Mouse (Mus musculus): ENCODE measurements around the gene Rtl5.

DNA sequence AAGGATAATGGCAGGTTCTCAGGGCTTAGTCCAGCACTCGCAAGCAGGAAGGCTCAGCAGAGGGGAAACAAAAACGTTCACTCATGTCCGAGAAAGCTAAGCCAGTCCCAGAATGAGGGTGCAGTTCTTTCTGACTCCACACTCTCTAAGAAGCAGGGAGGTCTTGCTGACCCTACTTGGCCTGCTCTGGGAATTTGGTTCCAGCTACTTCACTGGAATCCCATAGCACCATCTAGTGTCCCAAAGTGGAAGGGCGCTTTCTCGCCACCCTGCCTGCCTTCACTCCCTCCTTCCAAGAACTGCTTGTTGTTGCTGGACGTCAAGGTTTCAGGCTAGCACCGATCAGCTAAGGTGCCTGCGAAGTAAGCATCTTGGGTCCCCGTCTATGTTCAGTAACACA is 5.0 kb downstream of the Rtl5 start:
- TF ChIP-seq CTCF (IDR thresholded peaks at IDR 0.05; ENCODE audit: low read depth, low read length) (peak; percentile 40; the same call in 1 of the 2 replicates), POLR2A (IDR thresholded peaks at IDR 0.05; ENCODE audit: borderline replicate concordance, low read depth, low read length) (no peak)

Measured in bone marrow macrophage, adult 2 months (primary cell).